Mouse (Mus musculus): ENCODE data around the gene Vwa2. TPM values are rescaled to one million over a fixed set of nuclear protein-coding genes. Genes with fewer than 3 reads are reported as not detected.

The Vwa2 gene
- total RNA-seq, 2 experiments from 2014 or later = not detected

DNA sequence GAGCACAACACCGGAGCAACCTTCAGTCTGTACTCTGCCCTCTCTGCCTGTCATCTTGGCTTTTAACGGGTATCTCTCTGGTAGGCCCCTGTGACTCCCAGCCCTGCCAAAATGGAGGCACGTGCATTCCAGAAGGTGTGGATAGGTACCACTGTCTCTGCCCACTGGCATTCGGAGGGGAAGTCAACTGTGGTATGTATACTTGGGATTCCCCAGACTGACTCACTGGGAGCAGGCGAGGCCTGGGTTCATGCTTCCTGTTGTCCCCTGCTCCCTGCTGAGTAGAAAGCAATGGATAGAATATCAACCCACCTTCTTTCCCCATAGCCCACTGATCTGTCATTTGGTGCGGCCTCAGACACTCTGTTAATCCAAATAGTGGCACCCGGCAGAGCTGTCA is 31.3 kb downstream of the Vwa2 start:
- intact Hi-C loops (cut with DNase I; ENCODE audit: low total_unique reads) = no loop called here

GRCm38 (mm10) chr19:56907850-56908249 is 33.8 kb downstream of the Vwa2 start:
- intact Hi-C loops (cut with DNase I; ENCODE audit: low total_unique reads) = no loop called here
- no peak for DNase-seq

More for the DNA sequence above, 31.3 kb downstream of the Vwa2 start:
- no peak for DNase-seq

DNA sequence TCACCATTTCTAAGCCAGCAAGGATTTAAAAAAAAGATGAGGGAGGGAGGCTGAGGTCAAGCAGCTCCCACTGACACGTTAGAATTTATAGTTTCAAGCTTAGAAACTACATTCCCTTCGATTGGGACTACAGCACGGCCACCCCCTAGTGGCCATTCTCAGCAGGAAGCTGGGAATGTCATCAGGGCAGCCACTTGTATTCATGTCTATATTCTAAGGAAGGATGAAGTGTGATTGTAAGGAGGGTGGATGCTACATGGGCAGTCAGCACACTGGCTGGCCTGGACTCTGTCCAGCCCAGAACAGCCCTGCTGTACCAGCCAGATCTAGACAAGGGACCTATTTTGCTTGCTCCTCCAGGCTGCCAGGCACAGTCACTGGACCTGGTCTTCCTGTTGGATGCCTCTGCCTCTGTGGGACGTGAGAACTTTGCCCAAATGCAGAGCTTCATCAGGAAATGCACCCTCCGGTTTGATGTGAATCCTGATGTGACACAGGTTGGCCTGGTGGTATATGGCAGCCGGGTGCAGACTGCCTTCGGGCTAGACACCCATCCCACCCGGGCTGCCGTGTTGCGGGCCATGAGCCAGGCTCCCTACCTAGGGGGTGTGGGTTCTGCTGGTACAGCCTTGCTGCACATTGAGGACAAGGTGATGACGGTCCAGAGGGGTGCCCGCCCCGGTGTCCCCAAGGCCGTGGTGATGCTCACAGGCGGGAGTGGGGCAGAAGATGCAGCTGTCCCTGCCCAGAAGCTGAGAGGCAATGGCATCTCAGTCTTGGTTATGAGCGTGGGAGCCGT is 34.6 kb downstream of the Vwa2 start:
- DNase-seq = peak; percentile 37

DNA sequence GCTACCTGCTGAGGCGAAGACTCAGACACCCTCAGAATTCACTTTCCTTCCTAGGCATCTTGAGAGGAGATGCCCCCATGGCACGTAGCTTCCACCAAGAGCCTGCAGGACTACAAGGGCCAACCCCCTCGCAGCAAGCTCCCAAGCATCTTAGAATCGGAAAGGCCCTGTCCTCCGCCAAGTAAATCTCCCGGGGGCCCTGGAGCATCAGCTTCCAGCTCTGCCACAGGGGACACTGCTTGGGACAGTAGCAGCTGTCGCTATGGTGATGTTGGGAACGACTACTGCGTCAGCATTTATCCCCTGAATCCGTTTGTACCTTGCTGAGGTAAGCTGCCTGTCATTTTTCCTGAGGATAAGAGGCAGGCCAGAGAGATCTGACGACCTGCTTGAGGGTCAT is 36.5 kb downstream of the Vwa2 start:
- DNase-seq = no peak
- intact Hi-C loops (cut with DNase I; ENCODE audit: low total_unique reads) = loop anchor here (10.0 kb wide), 1 partner anchor 224 kb away; no protein-coding TSS in a partner anchor

More for the DNA sequence above, 34.6 kb downstream of the Vwa2 start:
- intact Hi-C loops (cut with DNase I; ENCODE audit: low total_unique reads) = no loop called here

GRCm38 (mm10) chr19:56913761-56914160 is 39.7 kb downstream of the Vwa2 start:
- DNase-seq = no peak
- intact Hi-C loops (cut with DNase I; ENCODE audit: low total_unique reads) = loop anchor here (10.0 kb wide), 1 partner anchor 221 kb away; no protein-coding TSS in a partner anchor

GRCm38 (mm10) chr19:56914658-56915057 is 40.6 kb downstream of the Vwa2 start:
- intact Hi-C loops (cut with DNase I; ENCODE audit: low total_unique reads) = loop anchor here (10.0 kb wide), 1 partner anchor 220 kb away; no protein-coding TSS in a partner anchor
- no peak for DNase-seq

DNA sequence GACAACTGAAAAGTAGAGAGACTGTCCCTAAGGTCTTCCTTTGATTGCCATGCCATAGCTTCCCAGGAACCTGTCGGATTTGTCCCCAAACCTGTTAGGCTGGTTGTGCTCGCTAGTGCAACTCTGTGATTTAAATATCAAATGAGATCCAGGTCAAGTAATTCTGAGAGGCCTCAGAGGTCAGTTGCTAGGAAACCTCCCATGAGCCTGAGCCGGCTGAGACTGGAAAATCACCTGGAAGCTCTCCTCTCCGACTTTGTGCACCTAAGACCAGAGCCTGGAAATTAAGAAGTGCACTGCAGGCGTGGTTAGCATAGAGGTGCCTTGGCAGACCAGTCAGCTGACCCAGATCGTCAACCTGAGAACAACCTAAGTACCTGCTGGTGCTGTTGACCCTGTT is 41.0 kb downstream of the Vwa2 start:
- no peak for DNase-seq
- intact Hi-C loops (cut with DNase I; ENCODE audit: low total_unique reads) = loop anchor here (10.0 kb wide), 1 partner anchor 220 kb away; no protein-coding TSS in a partner anchor

- DNase-seq = peak; percentile 88
- intact Hi-C loops (cut with DNase I; ENCODE audit: low total_unique reads) = loop anchor here (2.0 to 10.0 kb wide), 3 partner anchors 88 to 215 kb away; partner anchors contain the start of gene Afap1l2
Measured at GRCm38 (mm10) chr19:56919628-56920027, 45.6 kb downstream of the Vwa2 start.

DNA sequence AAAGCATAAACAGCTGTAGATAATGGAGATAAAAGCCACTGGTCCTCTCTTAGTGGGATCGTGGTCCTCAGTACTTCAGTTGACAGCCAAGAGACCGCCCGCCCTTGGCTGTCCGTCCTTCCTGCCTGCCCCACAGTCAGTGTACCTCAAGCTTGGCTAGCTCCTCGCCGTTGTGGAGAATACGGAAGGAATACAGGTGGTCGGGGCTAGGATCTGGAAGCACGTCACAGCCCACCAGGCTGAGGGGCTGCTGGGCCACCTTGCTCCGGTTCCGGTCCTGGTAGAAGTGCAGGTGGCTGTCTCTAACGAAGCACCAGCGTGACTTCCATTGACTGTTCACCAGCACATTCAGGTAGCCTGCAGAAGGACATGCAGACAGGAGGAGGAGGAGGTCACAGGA is 46.2 kb downstream of the Vwa2 start:
- no peak for DNase-seq
- intact Hi-C loops (cut with DNase I; ENCODE audit: low total_unique reads) = loop anchor here (2.0 to 5.0 kb wide), 2 partner anchors 87 to 113 kb away; partner anchors contain the start of gene Afap1l2

- DNase-seq = no peak
Measured at GRCm38 (mm10) chr19:56921744-56922143, 47.7 kb downstream of the Vwa2 start.

GRCm38 (mm10) chr19:56929392-56929791 is 55.3 kb downstream of the Vwa2 start:
- no peak for DNase-seq
- intact Hi-C loops (cut with DNase I; ENCODE audit: low total_unique reads) = no loop called here

More at GRCm38 (mm10) chr19:56921744-56922143, 47.7 kb downstream of the Vwa2 start:
- intact Hi-C loops (cut with DNase I; ENCODE audit: low total_unique reads) = loop anchor here (2.0 to 5.0 kb wide), 2 partner anchors 86 to 111 kb away; partner anchors contain the start of gene Afap1l2

GRCm38 (mm10) chr19:56930029-56930428 is 56.0 kb downstream of the Vwa2 start:
- intact Hi-C loops (cut with DNase I; ENCODE audit: low total_unique reads) = no loop called here
- DNase-seq = no peak

- DNase-seq = no peak
- intact Hi-C loops (cut with DNase I; ENCODE audit: low total_unique reads) = no loop called here
Measured at GRCm38 (mm10) chr19:56933800-56934199, 59.8 kb downstream of the Vwa2 start.

GRCm38 (mm10) chr19:56935111-56935510 is 61.1 kb downstream of the Vwa2 start:
- no peak for DNase-seq
- intact Hi-C loops (cut with DNase I; ENCODE audit: low total_unique reads) = no loop called here

GRCm38 (mm10) chr19:56935777-56936176 is 61.7 kb downstream of the Vwa2 start:
- intact Hi-C loops (cut with DNase I; ENCODE audit: low total_unique reads) = no loop called here
- no peak for DNase-seq

DNA sequence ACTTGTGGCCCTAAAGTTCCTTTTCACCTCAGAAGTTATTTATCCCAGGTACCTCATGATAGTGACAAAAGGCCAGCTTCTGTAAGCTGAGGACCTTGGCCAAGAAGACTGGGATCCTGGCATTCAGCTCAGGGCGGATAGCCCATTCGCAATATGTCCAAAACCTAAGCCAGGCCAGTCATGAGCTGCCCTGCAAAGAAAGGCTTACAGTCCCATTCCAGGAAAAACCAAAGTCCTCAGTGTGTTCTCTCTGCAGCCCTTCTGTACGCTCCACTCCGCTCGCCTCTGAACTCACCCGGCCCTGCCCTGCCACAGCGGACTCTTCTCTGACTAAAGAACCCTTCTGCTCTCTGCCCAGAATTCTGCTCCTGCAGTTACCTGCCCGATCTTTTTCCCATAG is 62.2 kb downstream of the Vwa2 start:
- DNase-seq = no peak
- intact Hi-C loops (cut with DNase I; ENCODE audit: low total_unique reads) = no loop called here

GRCm38 (mm10) chr19:56937911-56938310 is 63.9 kb downstream of the Vwa2 start:
- DNase-seq = no peak
- intact Hi-C loops (cut with DNase I; ENCODE audit: low total_unique reads) = no loop called here

DNA sequence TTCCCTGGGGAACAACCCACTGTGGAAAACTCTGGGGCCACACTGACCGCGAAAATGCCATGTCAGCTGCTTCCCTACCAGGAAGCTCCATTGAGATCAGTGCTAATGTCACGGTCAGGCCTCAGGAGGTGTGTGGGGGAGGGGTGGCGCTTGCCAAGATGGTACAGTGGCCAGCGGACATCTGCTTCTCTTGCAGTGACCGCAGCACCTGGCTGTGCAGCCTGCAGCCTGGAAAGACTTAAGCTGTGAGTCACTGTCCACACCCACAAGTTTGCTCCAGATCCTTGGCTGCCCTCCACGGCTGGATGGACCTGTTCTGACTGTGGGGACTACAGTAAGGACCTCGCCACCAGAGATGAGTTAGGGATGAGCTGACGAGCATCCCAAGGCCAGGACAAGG is 65.8 kb downstream of the Vwa2 start:
- intact Hi-C loops (cut with DNase I; ENCODE audit: low total_unique reads) = no loop called here
- peak; percentile 86 for DNase-seq

DNA sequence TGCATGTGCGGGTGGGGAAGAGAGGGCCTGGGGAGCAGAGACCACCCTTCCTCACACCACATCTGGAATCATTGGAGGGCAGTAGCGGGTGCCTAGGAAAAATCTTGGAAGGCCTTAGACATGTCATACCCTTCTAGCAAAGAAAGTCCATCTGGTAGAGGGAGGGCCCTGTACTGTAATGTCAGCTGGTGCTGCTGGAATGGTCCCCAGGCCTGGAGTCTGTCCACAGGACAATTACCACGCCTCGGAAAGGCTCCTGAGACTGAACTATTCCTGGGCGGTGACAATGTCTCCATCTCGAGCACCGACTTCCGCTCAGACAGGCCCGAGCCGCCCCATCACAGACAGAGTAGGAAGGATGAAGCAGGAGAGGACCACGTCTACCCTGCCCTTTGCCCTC is 66.5 kb downstream of the Vwa2 start:
- intact Hi-C loops (cut with DNase I; ENCODE audit: low total_unique reads) = no loop called here
- peak; percentile 85 for DNase-seq

DNA sequence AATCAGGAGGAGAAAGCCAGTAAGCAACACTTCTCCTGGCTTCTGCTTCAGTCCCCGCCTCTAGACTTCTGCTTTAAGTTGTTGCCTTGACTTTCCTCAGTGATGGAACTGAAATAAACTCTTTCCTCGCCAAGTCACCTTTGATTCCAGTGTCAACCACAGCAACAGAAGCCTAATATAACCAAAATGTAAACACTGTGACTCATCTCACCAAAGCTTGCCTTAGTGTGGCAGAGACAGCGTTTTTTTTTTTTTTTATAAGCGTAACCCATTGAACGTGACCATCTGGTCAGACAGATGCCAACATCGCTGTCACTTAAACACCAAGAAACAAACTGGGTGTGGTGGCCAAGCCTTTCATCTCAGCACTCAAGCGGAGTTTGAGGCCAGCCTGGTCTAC is 68.2 kb downstream of the Vwa2 start:
- intact Hi-C loops (cut with DNase I; ENCODE audit: low total_unique reads) = no loop called here
- DNase-seq = no peak

DNA sequence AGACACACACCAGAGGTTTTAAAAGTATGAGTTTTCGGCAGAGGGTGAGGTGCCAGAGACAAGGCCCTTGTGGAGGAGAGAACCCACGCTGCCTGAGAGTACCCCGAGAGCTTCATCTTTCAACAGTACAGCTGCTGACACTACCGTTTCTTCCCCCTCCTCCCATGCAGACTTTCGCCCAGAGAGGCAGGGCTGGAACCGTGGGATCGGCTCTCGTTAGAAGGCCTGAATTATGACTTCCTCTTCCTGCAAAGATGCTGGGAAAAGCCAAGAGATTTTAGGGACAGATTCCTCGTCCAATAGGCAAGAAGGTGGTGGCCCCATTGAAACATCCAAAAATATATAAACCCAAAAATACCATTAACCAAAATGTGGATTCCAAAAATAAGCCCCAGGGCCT is 70.2 kb downstream of the Vwa2 start:
- intact Hi-C loops (cut with DNase I; ENCODE audit: low total_unique reads) = no loop called here
- DNase-seq = no peak
